Mouse (Mus musculus) lung, adult 2 months (tissue): Measurements from ENCODE around the gene Cd247. TPM values are rescaled to one million over a fixed set of nuclear protein-coding genes. Genes with fewer than 3 reads are reported as not detected.
"Not testable (repeated sequence)": the region's sequence is repeated elsewhere in the genome, so short reads cannot be mapped to it uniquely, and the experiment has no call there.

Experiments used
- DNase-seq: peaks from one replicate; pipeline ENCODE4 v3.0.0; 2022
- H3K4me1 ChIP-seq: fragments of 200-500 bp; 2 replicates; pipeline ENCODE4 v1.6.1; 2011; ENCODE audit warnings: low read length; ENCODE audit not compliant: control insufficient read depth, insufficient read depth
- H3K4me3 ChIP-seq: fragments of 200-500 bp; replicated peaks from 2 replicates; pipeline ENCODE3; 2011; ENCODE audit warnings: low read depth, mild to moderate bottlenecking, control low read depth, low read length; ENCODE audit errors: extremely low read depth
- CTCF ChIP-seq: fragments of 200-500 bp; IDR thresholded peaks from 2 replicates; pipeline ENCODE4 v1.5.1; 2011; ENCODE audit warnings: mild to moderate bottlenecking, low read length, control low read depth; ENCODE audit not compliant: insufficient read depth
- POLR2A ChIP-seq: fragments of 200-500 bp; IDR thresholded peaks from 2 replicates; pipeline ENCODE4 v1.6.1; 2011; ENCODE audit warnings: low read depth, mild to moderate bottlenecking, control low read depth, low read length, borderline replicate concordance; ENCODE audit errors: extremely low read depth
- WGBS: fragments of 180-500 bp; shearing (Covaris S2); methylation state at CpG from one replicate; pipeline ENCODE4 v1.1.7; 2018; 5-methylcytosine and 5-hydroxymethylcytosine counted together
- polyA plus RNA-seq: library from polyadenylated mRNA; depleted of rRNA; stranded (reverse); fragments of >200 nt; gene quantifications from 2 replicates; pipeline ENCODE4 v1.2.3, GENCODE M21; 2012; rRNA removed

Gene Cd247
- polyA plus RNA-seq = 8.7 and 10.7 TPM in 2 replicates

GRCm38 (mm10) chr1:165788511-165788910, at the start of gene Cd247:
Gene Cd247 (plus strand): TSS chr1:165788681.
- H3K4me1 ChIP-seq = no peaks in the 10 kb centered on the region
- TF ChIP-seq CTCF = no peak
- no peak for DNase-seq
- WGBS = 76% methylated on average over 8 of the region's 8 CpGs
- peak within 1 kb of the TSS; percentile 14 for H3K4me3 ChIP-seq

- WGBS = 86% methylated on average over 1 of the region's 1 CpGs
Observed at GRCm38 (mm10) chr1:165738985-165739384, 49.5 kb upstream of the Cd247 start.

DNA sequence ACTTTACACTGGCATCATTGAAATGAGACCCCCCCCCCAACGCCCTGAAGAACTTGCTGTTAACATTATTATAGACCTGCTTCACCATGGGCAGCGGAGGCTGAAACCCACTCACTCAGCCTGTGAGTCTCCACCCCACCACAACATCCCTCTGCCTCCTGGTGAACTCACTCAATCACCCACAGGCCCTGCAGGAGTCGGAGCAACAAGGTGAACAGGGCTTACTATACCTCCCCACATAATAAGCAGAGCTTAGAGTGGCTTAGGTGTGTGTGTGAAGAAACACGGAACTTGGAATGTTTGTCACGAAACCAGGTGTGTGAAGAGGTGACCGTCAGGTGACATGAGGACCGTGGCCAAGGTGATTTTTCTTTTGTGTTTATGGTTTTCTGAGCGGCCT, 46.5 kb upstream of the Cd247 start:
- H3K4me3 ChIP-seq = no peak overlapping the region
- no peaks in the 10 kb centered on the region for H3K4me1 ChIP-seq
- TF ChIP-seq CTCF (no peak), POLR2A (no peak)
- WGBS = 75% methylated on average over 8 of the region's 8 CpGs
- no peak for DNase-seq

More at GRCm38 (mm10) chr1:165738985-165739384, 49.5 kb upstream of the Cd247 start:
- Histone ChIP-seq H3K4me1 (0 out of 2 replicates have a peak, but pooled peaks cover 2% of the 10 kb centered on the region), H3K4me3 (no peak overlapping the region)
- no peak for TF ChIP-seq POLR2A
- no peak for TF ChIP-seq CTCF
- DNase-seq = no peak

GRCm38 (mm10) chr1:165748053-165748452, 40.4 kb upstream of the Cd247 start:
- TF ChIP-seq CTCF (no peak), POLR2A (no peak)
- H3K4me3 ChIP-seq = no peak overlapping the region
- no peak for DNase-seq
- 28% methylated on average over 11 of the region's 11 CpGs for WGBS
- H3K4me1 ChIP-seq = no peaks in the 10 kb centered on the region

DNA sequence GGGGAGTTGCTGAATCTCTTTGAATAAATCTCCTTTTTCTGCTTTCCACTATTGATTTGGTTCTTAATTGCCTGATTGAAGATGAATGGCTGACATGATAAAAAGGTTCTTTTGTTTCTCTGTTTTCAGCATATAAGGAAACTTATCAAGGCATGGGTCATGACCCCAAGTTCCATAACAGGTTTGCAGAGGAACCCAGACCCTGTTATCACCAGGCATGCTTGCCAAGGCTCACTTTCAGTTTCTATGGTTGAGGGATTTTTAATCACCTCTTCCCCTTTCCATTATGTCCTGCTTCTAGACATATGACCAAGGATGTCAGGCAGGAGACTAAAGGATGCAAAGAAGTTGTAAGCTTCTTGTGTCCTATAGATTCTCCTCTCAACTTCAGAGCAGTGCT, 37.3 kb upstream of the Cd247 start:
- Histone ChIP-seq H3K4me3 (no peak overlapping the region), H3K4me1 (no peaks in the 10 kb centered on the region)
- DNase-seq = no peak
- no peak for TF ChIP-seq CTCF
- TF ChIP-seq POLR2A = no peak

DNA sequence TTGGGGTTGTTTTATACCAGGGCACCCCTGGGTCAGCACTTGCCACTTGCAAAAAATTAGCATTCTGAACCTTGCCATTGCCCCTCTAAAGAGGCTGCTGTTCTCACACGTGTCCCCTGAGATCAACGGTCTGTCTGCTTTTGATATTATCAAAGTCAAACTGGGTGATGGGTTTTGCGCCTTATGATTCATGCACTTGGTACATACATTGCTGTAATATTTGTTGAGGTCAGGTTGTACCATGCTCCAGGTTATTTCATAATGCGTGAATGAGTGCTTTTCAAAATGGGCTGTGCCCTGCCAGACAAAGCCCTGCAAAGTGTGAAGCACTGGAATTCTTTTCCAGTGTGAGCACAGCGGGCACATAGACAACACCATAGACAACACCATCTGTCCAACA, 36.6 kb upstream of the Cd247 start:
- Histone ChIP-seq H3K4me3 (no peak overlapping the region), H3K4me1 (no peaks in the 10 kb centered on the region)
- WGBS = 69% methylated on average over 5 of the region's 5 CpGs
- TF ChIP-seq CTCF = no peak
- no peak for TF ChIP-seq POLR2A
- DNase-seq = no peak

DNA sequence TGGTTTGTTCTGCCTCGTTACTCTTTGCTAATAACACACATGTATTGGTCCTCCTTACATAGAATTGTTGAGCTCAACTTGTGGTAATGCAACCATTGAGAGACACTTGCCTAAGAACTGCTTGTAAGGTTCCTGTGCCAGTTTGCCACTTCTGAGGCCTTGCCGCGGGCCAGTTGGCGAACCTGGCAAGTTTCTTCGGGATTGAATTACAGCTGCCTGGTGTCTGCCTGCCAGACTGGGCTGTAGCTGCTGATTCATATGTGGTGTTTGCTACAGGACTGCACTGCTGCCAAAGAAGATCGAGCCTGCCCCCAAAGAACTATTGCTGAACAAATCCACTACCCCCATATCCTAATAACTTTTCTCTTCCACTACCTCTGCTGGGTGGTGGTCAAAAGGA, 34.3 kb upstream of the Cd247 start:
- Histone ChIP-seq H3K4me3 (no peak overlapping the region), H3K4me1 (no peaks in the 10 kb centered on the region)
- WGBS = 83% methylated on average over 6 of the region's 6 CpGs
- DNase-seq = no peak
- no peak for TF ChIP-seq CTCF
- no peak for TF ChIP-seq POLR2A

- Histone ChIP-seq H3K4me1 (no peaks in the 10 kb centered on the region), H3K4me3 (no peak overlapping the region)
- no peak for TF ChIP-seq CTCF
- TF ChIP-seq POLR2A = no peak
- WGBS = 35% methylated on average over 4 of the region's 4 CpGs
- no peak for DNase-seq
Observed at GRCm38 (mm10) chr1:165755194-165755593, 33.3 kb upstream of the Cd247 start.

DNA sequence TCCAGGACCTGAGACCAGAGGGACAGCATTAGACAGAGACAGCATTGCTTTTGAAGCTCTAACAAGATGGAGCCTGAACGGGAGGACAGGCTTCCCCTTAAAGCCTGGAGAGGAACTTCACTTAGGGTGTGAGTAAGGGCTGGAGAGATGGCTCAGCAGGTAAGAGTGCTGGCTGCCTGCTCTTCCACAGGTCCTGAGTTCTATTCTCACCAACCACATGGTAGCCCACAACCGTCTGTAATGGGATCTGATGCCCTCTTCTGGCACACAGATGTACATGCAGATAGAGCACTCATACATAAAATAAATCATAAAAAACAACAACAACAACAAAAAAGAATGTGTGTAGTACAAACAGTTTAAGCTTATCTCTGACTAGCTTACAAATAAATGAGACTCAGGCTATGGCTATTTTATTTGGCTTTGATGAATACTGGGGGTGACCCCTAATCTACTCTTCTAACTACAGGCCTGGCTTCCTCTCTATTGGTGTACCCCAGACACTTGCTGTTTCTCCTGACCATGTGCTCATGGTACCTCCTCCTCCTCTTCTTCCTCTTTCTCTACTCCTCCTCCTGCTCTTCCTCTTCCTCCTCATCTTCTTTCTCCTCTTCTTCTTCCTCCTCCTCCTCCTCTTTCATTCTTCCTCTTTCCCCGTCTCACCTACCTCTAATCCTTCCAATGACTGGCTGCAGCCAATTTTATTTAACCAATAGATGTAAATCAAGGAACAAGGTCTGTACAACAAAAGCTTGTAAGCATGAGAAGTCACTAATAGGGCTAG, 26.8 kb upstream of the Cd247 start:
- TF ChIP-seq POLR2A = no peak
- no peak for TF ChIP-seq CTCF
- no peak for DNase-seq
- 84% methylated on average over 3 of the region's 3 CpGs for WGBS
- H3K4me3 ChIP-seq = no peak overlapping the region
- H3K4me1 ChIP-seq = peaks cover 8% of the 10 kb centered on the region

DNA sequence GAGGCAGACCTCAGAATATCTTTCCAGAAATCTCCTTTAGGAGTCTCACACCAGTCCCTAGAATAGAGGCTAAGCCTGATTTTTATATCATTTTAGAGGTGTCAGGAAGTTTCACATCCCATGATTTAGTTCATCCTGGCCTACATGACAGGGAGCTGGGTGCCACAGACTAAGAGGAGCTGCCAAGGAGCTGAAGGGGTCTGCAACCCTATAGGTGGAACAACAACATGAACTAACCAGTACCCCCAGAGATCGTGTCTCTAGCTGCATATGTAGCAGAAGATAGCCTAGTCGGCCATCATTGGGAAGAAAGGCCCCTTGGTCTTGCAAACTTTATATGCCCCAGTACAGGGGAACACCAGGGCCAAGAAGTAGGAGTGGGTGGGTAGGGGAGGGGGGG, 26.0 kb upstream of the Cd247 start:
- 59% methylated on average over 2 of the region's 2 CpGs for WGBS
- not testable (repeated sequence) for DNase-seq, H3K4me1 ChIP-seq, H3K4me3 ChIP-seq
